Mouse (Mus musculus) lung, embryonic 15.5 days (tissue): ENCODE results near the gene Cubn. TPM values are rescaled to one million over a fixed set of nuclear protein-coding genes. Genes with fewer than 3 reads are reported as not detected.
A peak's percentile ranks its signal among the peaks of the same experiment; 100 is the strongest.

ENCODE experiments used
- ATAC-seq: fragments of 200-750 bp; cut with Nextera tagmentation; 2 replicates; pipeline ENCODE4 v1.8.0; 2017; ENCODE audit warnings: moderate number of reproducible peaks, borderline replicate concordance; ENCODE audit not compliant: low FRiP score, low TSS enrichment; ENCODE audit errors: extremely low read depth
- H3K27ac ChIP-seq: fragments of 300-500 bp; sonication (generic); 2 replicates; pipeline ENCODE4 v1.5.1; 2015; ENCODE audit warnings: moderate library complexity, mild to moderate bottlenecking, inconsistent platforms
- H3K27me3 ChIP-seq: fragments of 300-500 bp; sonication (generic); 2 replicates; pipeline ENCODE4 v1.6.1; 2015; ENCODE audit warnings: inconsistent platforms
- H3K36me3 ChIP-seq: fragments of 300-500 bp; sonication (generic); 2 replicates; pipeline ENCODE4 v1.6.1; 2015; ENCODE audit warnings: inconsistent platforms
- H3K4me1 ChIP-seq: fragments of 300-500 bp; sonication (generic); 2 replicates; pipeline ENCODE4 v1.6.1; 2015; ENCODE audit warnings: inconsistent platforms
- H3K4me2 ChIP-seq: fragments of 300-500 bp; sonication (generic); 2 replicates; pipeline ENCODE4 v1.6.1; 2015; ENCODE audit warnings: inconsistent platforms, mild to moderate bottlenecking, moderate library complexity
- H3K4me3 ChIP-seq: fragments of 300-500 bp; sonication (generic); 2 replicates; pipeline ENCODE4 v1.5.1; 2015; ENCODE audit warnings: mild to moderate bottlenecking, inconsistent platforms
- H3K9ac ChIP-seq: fragments of 300-500 bp; sonication (generic); 2 replicates; pipeline ENCODE4 v1.6.1; 2015; ENCODE audit warnings: inconsistent platforms
- H3K9me3 ChIP-seq: fragments of 300-500 bp; sonication (generic); 2 replicates; pipeline ENCODE4 v1.6.1; 2016; ENCODE audit warnings: inconsistent platforms
- WGBS: fragments of 180-500 bp; shearing (Covaris S2); methylation state at CpG from one replicate; pipeline ENCODE4 v1.1.7; 2015; 5-methylcytosine and 5-hydroxymethylcytosine counted together
- polyA plus RNA-seq: library from polyadenylated mRNA; unstranded; fragments of >200 nt; fragmentation: Nextera tagmentation; extraction: Ambion mirVana; gene quantifications from 2 replicates; pipeline ENCODE4 v1.2.1, GENCODE M21; 2015

Cubn gene
- polyA plus RNA-seq = 0.72 and 0.76 TPM in 2 replicates

GRCm38 (mm10) chr2:13491734-13492133 is at the start of gene Cubn:
Cubn (minus strand) TSS chr2:13491813.
- Histone ChIP-seq H3K9me3 (no peaks in the 10 kb centered on the region), H3K27me3 (no peaks in the 10 kb centered on the region), H3K4me3 (no peak within 1 kb of the TSS), H3K4me2 (no peak within 1 kb of the TSS), H3K36me3 (no peaks in the 10 kb centered on the region), H3K4me1 (no peaks in the 10 kb centered on the region), H3K9ac (no peak within 1 kb of the TSS), H3K27ac (peak within 1 kb of the TSS; percentile 25)
- WGBS = 54% methylated on average over 8 of the region's 8 CpGs
- ATAC-seq = no peak

GRCm38 (mm10) chr2:13539860-13540259 is 48.2 kb upstream of the Cubn start:
- ATAC-seq = no peak
- Histone ChIP-seq H3K27me3 (no peaks in the 10 kb centered on the region), H3K4me3 (no peak overlapping the region), H3K9ac (no peak overlapping the region), H3K36me3 (no peaks in the 10 kb centered on the region), H3K4me2 (no peak overlapping the region), H3K4me1 (peaks cover 12% of the 10 kb centered on the region), H3K27ac (no peak overlapping the region), H3K9me3 (no peaks in the 10 kb centered on the region)
- WGBS = 91% methylated on average over 1 of the region's 1 CpGs

GRCm38 (mm10) chr2:13538704-13539377 is 47.2 kb upstream of the Cubn start:
- no peak overlapping the region for H3K4me3 ChIP-seq
- no peak overlapping the region for H3K9ac ChIP-seq
- H3K4me2 ChIP-seq = no peak overlapping the region
- no peaks in the 10 kb centered on the region for H3K9me3 ChIP-seq
- peaks cover 9% of the 10 kb centered on the region for H3K4me1 ChIP-seq
- H3K36me3 ChIP-seq = no peaks in the 10 kb centered on the region
- 50% methylated on average over 6 of the region's 6 CpGs for WGBS
- H3K27me3 ChIP-seq = no peaks in the 10 kb centered on the region
- no peak overlapping the region for H3K27ac ChIP-seq
- ATAC-seq = no peak

GRCm38 (mm10) chr2:13538258-13538657 is 46.6 kb upstream of the Cubn start:
- Histone ChIP-seq H3K9me3 (no peaks in the 10 kb centered on the region), H3K9ac (no peak overlapping the region), H3K27me3 (no peaks in the 10 kb centered on the region), H3K4me2 (no peak overlapping the region), H3K4me3 (no peak overlapping the region), H3K36me3 (no peaks in the 10 kb centered on the region), H3K27ac (no peak overlapping the region), H3K4me1 (peaks cover 9% of the 10 kb centered on the region)
- WGBS = 74% methylated on average over 2 of the region's 2 CpGs
- no peak for ATAC-seq

- H3K36me3 ChIP-seq = no peaks in the 10 kb centered on the region
- no peak overlapping the region for H3K27ac ChIP-seq
- H3K9ac ChIP-seq = no peak overlapping the region
- ATAC-seq = no peak
- 23% methylated on average over 2 of the region's 2 CpGs for WGBS
- no peaks in the 10 kb centered on the region for H3K27me3 ChIP-seq
- H3K4me3 ChIP-seq = no peak overlapping the region
- peaks cover 9% of the 10 kb centered on the region for H3K4me1 ChIP-seq
- H3K9me3 ChIP-seq = no peaks in the 10 kb centered on the region
- H3K4me2 ChIP-seq = no peak overlapping the region
Observed at GRCm38 (mm10) chr2:13537733-13538132, 46.1 kb upstream of the Cubn start.

- no peaks in the 10 kb centered on the region for H3K27me3 ChIP-seq
- no peak overlapping the region for H3K27ac ChIP-seq
- H3K4me3 ChIP-seq = no peak overlapping the region
- H3K4me1 ChIP-seq = peaks cover 9% of the 10 kb centered on the region
- H3K36me3 ChIP-seq = no peaks in the 10 kb centered on the region
- no peak overlapping the region for H3K9ac ChIP-seq
- ATAC-seq = no peak
- H3K9me3 ChIP-seq = no peaks in the 10 kb centered on the region
- H3K4me2 ChIP-seq = no peak overlapping the region
Observed at GRCm38 (mm10) chr2:13536747-13537146, 45.1 kb upstream of the Cubn start.

- H3K27me3 ChIP-seq = no peaks in the 10 kb centered on the region
- no peaks in the 10 kb centered on the region for H3K4me1 ChIP-seq
- H3K9ac ChIP-seq = no peak overlapping the region
- no peak overlapping the region for H3K4me2 ChIP-seq
- no peak overlapping the region for H3K27ac ChIP-seq
- H3K36me3 ChIP-seq = no peaks in the 10 kb centered on the region
- no peak overlapping the region for H3K4me3 ChIP-seq
- no peaks in the 10 kb centered on the region for H3K9me3 ChIP-seq
- ATAC-seq = no peak
- WGBS = 51% methylated on average over 6 of the region's 6 CpGs
Observed at GRCm38 (mm10) chr2:13530639-13531038, 39.0 kb upstream of the Cubn start.

- no peak overlapping the region for H3K4me3 ChIP-seq
- H3K9me3 ChIP-seq = no peaks in the 10 kb centered on the region
- no peak overlapping the region for H3K9ac ChIP-seq
- H3K4me2 ChIP-seq = no peak overlapping the region
- 83% methylated on average over 3 of the region's 3 CpGs for WGBS
- H3K36me3 ChIP-seq = no peaks in the 10 kb centered on the region
- no peak for ATAC-seq
- H3K4me1 ChIP-seq = no peaks in the 10 kb centered on the region
- no peak overlapping the region for H3K27ac ChIP-seq
- no peaks in the 10 kb centered on the region for H3K27me3 ChIP-seq
Observed at GRCm38 (mm10) chr2:13529253-13529933, 37.8 kb upstream of the Cubn start.

- Histone ChIP-seq H3K27ac (no peak overlapping the region), H3K4me3 (no peak overlapping the region), H3K4me2 (no peak overlapping the region), H3K9ac (no peak overlapping the region), H3K4me1 (no peaks in the 10 kb centered on the region), H3K27me3 (no peaks in the 10 kb centered on the region), H3K9me3 (no peaks in the 10 kb centered on the region), H3K36me3 (no peaks in the 10 kb centered on the region)
- 52% methylated on average over 4 of the region's 4 CpGs for WGBS
- no peak for ATAC-seq
Observed at GRCm38 (mm10) chr2:13527531-13527930, 35.9 kb upstream of the Cubn start.

- Histone ChIP-seq H3K4me3 (no peak overlapping the region), H3K9me3 (no peaks in the 10 kb centered on the region), H3K27ac (no peak overlapping the region), H3K27me3 (no peaks in the 10 kb centered on the region), H3K4me2 (no peak overlapping the region), H3K9ac (no peak overlapping the region), H3K36me3 (no peaks in the 10 kb centered on the region), H3K4me1 (no peaks in the 10 kb centered on the region)
- no peak for ATAC-seq
- WGBS = 69% methylated on average over 2 of the region's 2 CpGs
Observed at GRCm38 (mm10) chr2:13527125-13527524, 35.5 kb upstream of the Cubn start.

GRCm38 (mm10) chr2:13526205-13526604 is 34.6 kb upstream of the Cubn start:
- ATAC-seq = no peak
- Histone ChIP-seq H3K9ac (no peak overlapping the region), H3K9me3 (no peaks in the 10 kb centered on the region), H3K27me3 (no peaks in the 10 kb centered on the region), H3K27ac (no peak overlapping the region), H3K4me3 (no peak overlapping the region), H3K36me3 (no peaks in the 10 kb centered on the region), H3K4me2 (no peak overlapping the region), H3K4me1 (no peaks in the 10 kb centered on the region)
- WGBS = 82% methylated on average over 2 of the region's 2 CpGs

GRCm38 (mm10) chr2:13523540-13524456 is 32.2 kb upstream of the Cubn start:
- no peak overlapping the region for H3K4me2 ChIP-seq
- no peaks in the 10 kb centered on the region for H3K27me3 ChIP-seq
- H3K9me3 ChIP-seq = no peaks in the 10 kb centered on the region
- H3K4me3 ChIP-seq = no peak overlapping the region
- WGBS = 45% methylated on average over 8 of the region's 8 CpGs
- ATAC-seq = peak; percentile 62; the same call in 1 of the 2 replicates
- no peak overlapping the region for H3K9ac ChIP-seq
- no peaks in the 10 kb centered on the region for H3K36me3 ChIP-seq
- H3K27ac ChIP-seq = no peak overlapping the region
- H3K4me1 ChIP-seq = no peaks in the 10 kb centered on the region
